Mouse (Mus musculus): ENCODE data around the gene Efs. TPM values are rescaled to one million over a fixed set of nuclear protein-coding genes. Genes with fewer than 3 reads are reported as not detected.
"Not testable (repeated sequence)": the region's sequence is repeated elsewhere in the genome, so short reads cannot be mapped to it uniquely, and the experiment has no call there.

The Efs gene
- polyA plus RNA-seq, 1 experiment = 9.9 TPM

DNA sequence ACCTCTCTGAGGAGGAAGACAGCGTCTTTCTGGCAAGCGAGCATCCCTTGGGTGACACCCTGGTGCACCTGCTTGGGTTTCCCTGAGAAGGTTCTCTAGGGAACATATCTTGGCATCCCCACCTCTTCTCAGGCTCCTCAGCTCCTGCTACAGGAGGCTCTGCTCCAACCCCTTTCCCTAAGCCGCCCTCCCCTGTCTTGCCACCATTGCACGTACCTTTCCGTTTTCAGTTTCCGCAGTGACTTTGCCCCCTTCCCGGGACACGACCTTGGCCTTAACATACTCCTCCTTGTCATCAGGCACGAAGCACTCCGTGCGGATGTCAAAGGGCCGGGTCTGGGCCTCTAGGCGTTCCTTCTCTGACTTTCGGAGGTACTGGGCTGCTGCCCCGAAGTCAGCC, 39.1 kb upstream of the Efs start:
- 75% methylated on average over 15 of the region's 15 CpGs for WGBS
- TF ChIP-seq CTCF (IDR thresholded peaks at IDR 0.05; ENCODE audit: borderline replicate concordance, insufficient read depth, low read depth, low read length) (no peak), POLR2A (IDR thresholded peaks at IDR 0.05; ENCODE audit: borderline replicate concordance, insufficient read depth, low read length) (no peak)
- no peaks in the 10 kb centered on the region for H3K27me3 ChIP-seq (ENCODE audit: control insufficient read depth, insufficient read depth, low read length)
- no peak for DNase-seq
- no peak overlapping the region for H3K4me3 ChIP-seq (replicated peaks; ENCODE audit: insufficient read depth, low read depth, low read length)
- H3K4me1 ChIP-seq (ENCODE audit: control insufficient read depth, insufficient read depth, low read length) = no peaks in the 10 kb centered on the region
- no peak overlapping the region for H3K27ac ChIP-seq (ENCODE audit: insufficient read depth, low read length)

DNA sequence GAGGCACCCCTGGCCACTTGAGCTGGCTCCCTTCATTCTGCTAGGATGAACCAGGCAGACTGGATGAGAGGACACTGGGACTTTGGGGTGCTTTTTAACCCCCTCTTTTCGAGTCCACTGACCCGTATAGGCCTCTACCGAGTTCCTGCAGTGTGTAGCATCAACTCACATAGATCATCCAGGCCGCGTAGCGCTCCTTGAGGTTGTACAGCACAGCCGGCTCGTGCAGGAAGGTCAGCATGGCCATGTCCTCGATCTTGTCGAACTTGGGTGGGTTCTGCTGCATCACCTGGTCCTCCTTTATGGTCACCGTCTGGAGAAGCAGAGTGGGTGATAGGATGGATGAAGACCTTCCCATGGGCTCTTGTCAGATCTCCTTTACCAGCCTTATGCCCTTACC, 37.8 kb upstream of the Efs start:
- Histone ChIP-seq H3K27ac (ENCODE audit: insufficient read depth, low read length) (no peak overlapping the region), H3K4me3 (replicated peaks; ENCODE audit: insufficient read depth, low read depth, low read length) (no peak overlapping the region), H3K27me3 (ENCODE audit: control insufficient read depth, insufficient read depth, low read length) (no peaks in the 10 kb centered on the region), H3K4me1 (ENCODE audit: control insufficient read depth, insufficient read depth, low read length) (no peaks in the 10 kb centered on the region)
- WGBS = 86% methylated on average over 11 of the region's 11 CpGs
- DNase-seq = no peak
- TF ChIP-seq CTCF (IDR thresholded peaks at IDR 0.05; ENCODE audit: borderline replicate concordance, insufficient read depth, low read depth, low read length) (no peak), POLR2A (IDR thresholded peaks at IDR 0.05; ENCODE audit: borderline replicate concordance, insufficient read depth, low read length) (no peak)

- H3K27me3 ChIP-seq (ENCODE audit: control insufficient read depth, insufficient read depth, low read length) = no peaks in the 10 kb centered on the region
- H3K4me3 ChIP-seq (replicated peaks; ENCODE audit: insufficient read depth, low read depth, low read length) = no peak overlapping the region
- TF ChIP-seq CTCF (IDR thresholded peaks at IDR 0.05; ENCODE audit: borderline replicate concordance, insufficient read depth, low read depth, low read length) = no peak
- TF ChIP-seq POLR2A (IDR thresholded peaks at IDR 0.05; ENCODE audit: borderline replicate concordance, insufficient read depth, low read length) = no peak
- DNase-seq = no peak
- no peaks in the 10 kb centered on the region for H3K4me1 ChIP-seq (ENCODE audit: control insufficient read depth, insufficient read depth, low read length)
- 85% methylated on average over 7 of the region's 7 CpGs for WGBS
- H3K27ac ChIP-seq (ENCODE audit: insufficient read depth, low read length) = no peak overlapping the region
Measured at GRCm38 (mm10) chr14:54962714-54963113, 36.8 kb upstream of the Efs start.

- Histone ChIP-seq H3K27me3 (ENCODE audit: control insufficient read depth, insufficient read depth, low read length) (no peaks in the 10 kb centered on the region), H3K27ac (ENCODE audit: insufficient read depth, low read length) (no peak overlapping the region), H3K4me1 (ENCODE audit: control insufficient read depth, insufficient read depth, low read length) (no peaks in the 10 kb centered on the region), H3K4me3 (replicated peaks; ENCODE audit: insufficient read depth, low read depth, low read length) (no peak overlapping the region)
- TF ChIP-seq POLR2A (IDR thresholded peaks at IDR 0.05; ENCODE audit: borderline replicate concordance, insufficient read depth, low read length) = no peak
- TF ChIP-seq CTCF (IDR thresholded peaks at IDR 0.05; ENCODE audit: borderline replicate concordance, insufficient read depth, low read depth, low read length) = no peak
- DNase-seq = no peak
- 83% methylated on average over 5 of the region's 5 CpGs for whole genome bisulfite sequencing
Measured at GRCm38 (mm10) chr14:54961487-54961886, 35.6 kb upstream of the Efs start.

GRCm38 (mm10) chr14:54960769-54961168, 34.8 kb upstream of the Efs start:
- H3K27me3 ChIP-seq (ENCODE audit: control insufficient read depth, insufficient read depth, low read length) = no peaks in the 10 kb centered on the region
- H3K27ac ChIP-seq (ENCODE audit: insufficient read depth, low read length) = no peak overlapping the region
- TF ChIP-seq CTCF (IDR thresholded peaks at IDR 0.05; ENCODE audit: borderline replicate concordance, insufficient read depth, low read depth, low read length) (no peak), POLR2A (IDR thresholded peaks at IDR 0.05; ENCODE audit: borderline replicate concordance, insufficient read depth, low read length) (no peak)
- DNase-seq = no peak
- H3K4me3 ChIP-seq (replicated peaks; ENCODE audit: insufficient read depth, low read depth, low read length) = no peak overlapping the region
- WGBS = 69% methylated on average over 10 of the region's 10 CpGs
- H3K4me1 ChIP-seq (ENCODE audit: control insufficient read depth, insufficient read depth, low read length) = no peaks in the 10 kb centered on the region

- not testable (repeated sequence) for H3K27me3 ChIP-seq (ENCODE audit: control insufficient read depth, insufficient read depth, low read length); H3K4me3 ChIP-seq (replicated peaks; ENCODE audit: insufficient read depth, low read depth, low read length); H3K27ac ChIP-seq (ENCODE audit: insufficient read depth, low read length); H3K4me1 ChIP-seq (ENCODE audit: control insufficient read depth, insufficient read depth, low read length); DNase-seq
- 88% methylated on average over 12 of the region's 12 CpGs for WGBS
Measured at GRCm38 (mm10) chr14:54959853-54960613, 34.1 kb upstream of the Efs start.

- H3K4me3 ChIP-seq (replicated peaks; ENCODE audit: insufficient read depth, low read depth, low read length) = no peak overlapping the region
- 94% methylated on average over 3 of the region's 3 CpGs for WGBS
- H3K27me3 ChIP-seq (ENCODE audit: control insufficient read depth, insufficient read depth, low read length) = no peaks in the 10 kb centered on the region
- no peaks in the 10 kb centered on the region for H3K4me1 ChIP-seq (ENCODE audit: control insufficient read depth, insufficient read depth, low read length)
- no peak for DNase-seq
- TF ChIP-seq POLR2A (IDR thresholded peaks at IDR 0.05; ENCODE audit: borderline replicate concordance, insufficient read depth, low read length) (no peak), CTCF (IDR thresholded peaks at IDR 0.05; ENCODE audit: borderline replicate concordance, insufficient read depth, low read depth, low read length) (no peak)
- H3K27ac ChIP-seq (ENCODE audit: insufficient read depth, low read length) = no peak overlapping the region
Measured at GRCm38 (mm10) chr14:54959197-54959596, 33.3 kb upstream of the Efs start.

DNA sequence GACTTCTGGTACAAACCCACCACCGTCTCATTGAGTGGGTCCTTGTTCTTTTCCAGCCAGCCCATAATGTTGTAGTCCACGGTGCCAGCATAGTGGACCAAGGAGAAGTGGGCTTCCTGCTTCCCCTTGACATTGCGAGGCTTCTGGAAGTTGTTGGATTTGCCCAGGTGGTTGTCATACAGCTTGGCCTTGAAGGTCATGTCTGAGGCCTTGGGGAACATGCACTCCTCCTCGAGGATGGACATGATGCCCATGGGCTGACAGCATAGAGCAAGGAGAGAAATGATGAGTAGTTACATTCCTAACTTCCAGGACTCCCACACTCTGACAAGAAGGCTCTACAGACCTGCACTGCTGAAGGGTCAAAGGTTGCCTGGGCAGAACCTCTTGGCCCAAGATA, 32.6 kb upstream of the Efs start:
- no peak for DNase-seq
- 76% methylated on average over 4 of the region's 4 CpGs for WGBS
- no peaks in the 10 kb centered on the region for H3K4me1 ChIP-seq (ENCODE audit: control insufficient read depth, insufficient read depth, low read length)
- H3K4me3 ChIP-seq (replicated peaks; ENCODE audit: insufficient read depth, low read depth, low read length) = no peak overlapping the region
- no peak overlapping the region for H3K27ac ChIP-seq (ENCODE audit: insufficient read depth, low read length)
- TF ChIP-seq POLR2A (IDR thresholded peaks at IDR 0.05; ENCODE audit: borderline replicate concordance, insufficient read depth, low read length) = no peak
- no peak for TF ChIP-seq CTCF (IDR thresholded peaks at IDR 0.05; ENCODE audit: borderline replicate concordance, insufficient read depth, low read depth, low read length)
- H3K27me3 ChIP-seq (ENCODE audit: control insufficient read depth, insufficient read depth, low read length) = no peaks in the 10 kb centered on the region
